Mouse (Mus musculus) heart, adult 2 months (tissue): ENCODE results near the gene Kat14.

Source experiments
- CTCF ChIP-seq: fragments of 200-600 bp; IDR thresholded peaks from 2 replicates; pipeline ENCODE4 v1.8.1; 2022; ENCODE audit warnings: antibody characterized with exemption, mild to moderate bottlenecking, moderate library complexity
- EP300 ChIP-seq: fragments of 200-500 bp; IDR thresholded peaks from 2 replicates; pipeline ENCODE4 v1.6.1; 2011; ENCODE audit warnings: low read depth, low read length, control low read depth; ENCODE audit not compliant: insufficient read depth
- POLR2A ChIP-seq: fragments of 200-500 bp; IDR thresholded peaks from 2 replicates; pipeline ENCODE4 v1.6.1; 2011; ENCODE audit warnings: mild to moderate bottlenecking, low read depth, low read length, control low read depth; ENCODE audit not compliant: insufficient read depth

GRCm38 (mm10) chr2:144330352-144330959 is 38.3 kb upstream of the Kat14 start:
- no peak for TF ChIP-seq CTCF
- no peak for TF ChIP-seq POLR2A
- TF ChIP-seq EP300 = no peak
